Mouse (Mus musculus) bone marrow macrophage, adult 2 months (primary cell): ENCODE measurements around the gene AC129217.1. TPM values are rescaled to one million over a fixed set of nuclear protein-coding genes. Genes with fewer than 3 reads are reported as not detected.

Experiments
- H3K27ac ChIP-seq: 2 replicates; pipeline ENCODE4 v1.5.1; 2012; ENCODE audit warnings: low read depth, low read length; ENCODE audit not compliant: insufficient read depth
- H3K4me1 ChIP-seq: 2 replicates; pipeline ENCODE4 v1.6.1; 2012; ENCODE audit warnings: low read length; ENCODE audit not compliant: control insufficient read depth, insufficient read depth
- H3K4me3 ChIP-seq: 2 replicates; pipeline ENCODE4 v1.5.1; 2012; ENCODE audit warnings: mild to moderate bottlenecking, low read length, moderate library complexity; ENCODE audit not compliant: insufficient read depth
- CTCF ChIP-seq: IDR thresholded peaks from 2 replicates; pipeline ENCODE4 v1.5.1; 2012; ENCODE audit warnings: low read depth, mild to moderate bottlenecking, low read length, moderate library complexity
- POLR2A ChIP-seq: IDR thresholded peaks from 2 replicates; pipeline ENCODE4 v1.6.1; 2012; ENCODE audit warnings: mild to moderate bottlenecking, low read depth, low read length, borderline replicate concordance
- polyA plus RNA-seq: library from polyadenylated mRNA; stranded (reverse); fragments of >200 nt; gene quantifications from 2 replicates; pipeline ENCODE4 v1.2.4, GENCODE M21; 2012; ENCODE audit not compliant: missing spikeins, insufficient read depth, insufficient read length

The AC129217.1 gene
- polyA plus RNA-seq, 1 experiment = 59.2 TPM

- Histone ChIP-seq H3K27ac (no peak overlapping the region), H3K4me1 (peaks cover 25% of the 10 kb centered on the region), H3K4me3 (no peak overlapping the region)
- TF ChIP-seq POLR2A = no peak
- TF ChIP-seq CTCF = no peak
These were observed 25.5 kb upstream of the AC129217.1 start for GRCm38 (mm10) chr19:8803879-8804660.

DNA sequence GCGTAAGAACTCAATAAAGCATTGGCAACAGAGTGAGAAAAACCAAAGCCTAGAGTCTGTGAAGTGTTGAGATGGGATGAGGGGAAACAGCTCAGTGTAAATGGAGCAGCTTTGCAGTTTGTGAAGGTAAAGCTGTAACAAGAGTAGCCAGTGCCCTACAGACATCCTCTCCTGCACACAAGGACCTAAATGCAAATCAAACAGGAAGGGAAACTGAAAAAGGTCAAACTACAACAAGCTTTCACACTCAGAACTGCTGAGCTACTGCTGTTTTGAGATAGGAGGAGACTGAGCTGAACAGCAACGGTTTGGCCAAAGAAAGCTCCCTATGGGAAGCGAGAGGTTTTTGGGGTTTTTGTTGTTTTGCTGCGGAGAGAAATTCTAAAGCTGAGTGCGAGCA lies 22.8 kb upstream of the AC129217.1 start:
- H3K27ac ChIP-seq = peak overlapping the region; percentile 36
- peaks cover 25% of the 10 kb centered on the region for H3K4me1 ChIP-seq
- no peak for TF ChIP-seq POLR2A
- TF ChIP-seq CTCF = no peak
- H3K4me3 ChIP-seq = no peak overlapping the region

DNA sequence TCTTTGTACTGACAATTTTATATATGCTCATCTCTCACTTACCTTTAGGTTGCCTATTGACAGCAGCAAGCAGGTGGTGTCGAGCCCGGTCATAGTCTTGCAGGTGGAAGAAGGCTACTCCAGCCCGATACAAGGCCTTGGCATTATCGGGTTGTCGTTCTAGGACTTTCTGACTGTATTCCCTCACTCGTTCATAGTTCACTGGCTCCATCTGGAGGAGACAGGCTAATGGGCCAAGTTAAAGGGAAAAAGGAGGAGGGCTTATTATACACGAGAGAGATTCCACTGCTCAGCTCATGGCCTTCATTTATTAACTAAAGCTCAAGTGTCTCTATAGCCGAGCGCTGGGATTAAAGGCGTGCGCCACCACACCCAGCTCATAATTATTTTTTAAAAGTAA lies 13.8 kb upstream of the AC129217.1 start:
- Histone ChIP-seq H3K27ac (no peak overlapping the region), H3K4me1 (peaks cover 13% of the 10 kb centered on the region), H3K4me3 (no peak overlapping the region)
- TF ChIP-seq CTCF = no peak
- TF ChIP-seq POLR2A = no peak

DNA sequence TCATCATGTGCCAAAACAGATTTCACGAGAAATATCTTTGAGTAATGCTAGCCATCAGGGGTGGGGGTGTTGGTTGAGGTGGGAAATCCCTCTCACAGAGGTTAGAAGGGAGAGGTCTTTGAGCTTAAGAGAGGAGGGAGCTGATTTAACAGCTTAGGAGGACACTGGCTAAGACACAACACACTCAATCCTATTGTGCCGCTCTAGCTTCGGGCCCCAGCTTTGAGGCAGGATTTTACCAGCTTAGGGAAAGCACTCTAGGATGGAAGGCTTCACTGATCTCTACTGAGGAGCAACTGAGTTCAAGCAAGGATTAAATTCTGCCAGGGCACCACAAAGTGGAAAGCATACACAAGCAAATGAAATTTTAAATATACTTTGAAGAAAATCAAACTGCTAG lies 12.6 kb upstream of the AC129217.1 start:
- Histone ChIP-seq H3K4me3 (no peak overlapping the region), H3K27ac (no peak overlapping the region), H3K4me1 (peaks cover 13% of the 10 kb centered on the region)
- no peak for TF ChIP-seq POLR2A
- TF ChIP-seq CTCF = no peak

DNA sequence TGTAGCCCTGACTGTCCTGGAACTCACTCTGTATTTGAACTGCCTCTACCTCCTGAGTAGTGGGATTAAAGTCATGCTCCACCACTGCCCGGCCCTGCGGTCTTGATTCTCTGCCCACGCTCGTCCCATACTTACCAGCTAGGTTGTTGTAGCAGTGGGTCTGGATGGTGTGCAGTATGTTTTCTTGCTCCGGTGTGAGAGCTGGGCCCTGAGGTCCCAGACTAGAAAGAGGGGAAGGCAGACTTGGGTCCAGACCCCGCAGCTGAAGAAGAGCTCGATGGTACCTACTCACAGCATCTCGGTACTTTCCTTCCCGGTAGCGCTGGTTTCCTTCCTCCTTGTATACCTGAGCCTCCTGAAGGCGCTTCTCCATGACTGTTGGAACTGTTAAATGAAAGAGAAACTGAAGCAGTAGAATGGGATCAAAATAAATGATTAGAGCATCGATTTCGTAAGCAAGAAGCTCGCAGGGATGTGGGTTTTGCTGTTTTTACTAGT lies 11.2 kb upstream of the AC129217.1 start:
- peak overlapping the region; percentile 75 for H3K4me3 ChIP-seq
- H3K4me1 ChIP-seq = peaks cover 15% of the 10 kb centered on the region
- H3K27ac ChIP-seq = peak overlapping the region; percentile 90
- TF ChIP-seq POLR2A = no peak

DNA sequence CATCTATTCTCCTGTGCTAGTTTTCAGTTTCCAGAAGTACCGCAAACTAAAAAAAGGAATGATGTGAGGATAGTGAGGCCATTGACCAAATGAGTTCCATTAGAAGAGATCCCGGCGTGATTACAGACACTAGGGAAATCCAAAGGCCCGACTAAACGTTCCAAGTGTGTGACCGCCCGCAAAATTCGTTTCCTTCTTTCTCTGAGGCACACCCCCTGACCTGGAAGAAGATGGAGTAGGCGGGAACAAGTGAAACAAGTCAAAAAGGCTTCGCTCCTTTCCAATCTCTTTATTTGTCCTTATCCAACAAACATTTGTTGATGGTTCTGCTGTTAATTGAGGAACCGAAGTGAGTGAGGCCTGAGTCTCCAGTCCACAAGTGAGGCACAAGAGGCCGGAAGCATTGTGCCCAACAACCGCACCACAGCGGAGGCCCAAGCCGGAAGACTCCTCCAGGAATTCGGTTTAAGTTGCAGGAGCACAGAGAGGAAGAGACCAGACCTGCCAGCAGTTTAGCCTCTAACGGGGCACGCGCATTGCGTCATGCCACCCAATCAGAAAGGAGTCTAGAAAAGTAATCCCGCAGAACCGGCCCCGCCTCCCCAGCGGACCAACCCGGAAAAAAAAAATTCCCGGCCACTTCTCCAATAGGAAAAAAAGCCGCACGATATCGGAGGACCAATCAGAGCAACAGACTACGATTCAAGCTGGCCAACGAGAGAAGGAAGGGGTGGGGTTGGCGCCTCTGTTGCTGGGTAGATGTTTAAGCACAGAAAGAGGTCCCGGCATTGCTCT lies 10.6 kb upstream of the AC129217.1 start, which contains the start of gene Ttc9c:
TSS of gene Ttc9c (minus strand) at position 533 of the 795 bp plus-strand sequence.
- TF ChIP-seq POLR2A = no peak
- no peak for TF ChIP-seq CTCF

DNA sequence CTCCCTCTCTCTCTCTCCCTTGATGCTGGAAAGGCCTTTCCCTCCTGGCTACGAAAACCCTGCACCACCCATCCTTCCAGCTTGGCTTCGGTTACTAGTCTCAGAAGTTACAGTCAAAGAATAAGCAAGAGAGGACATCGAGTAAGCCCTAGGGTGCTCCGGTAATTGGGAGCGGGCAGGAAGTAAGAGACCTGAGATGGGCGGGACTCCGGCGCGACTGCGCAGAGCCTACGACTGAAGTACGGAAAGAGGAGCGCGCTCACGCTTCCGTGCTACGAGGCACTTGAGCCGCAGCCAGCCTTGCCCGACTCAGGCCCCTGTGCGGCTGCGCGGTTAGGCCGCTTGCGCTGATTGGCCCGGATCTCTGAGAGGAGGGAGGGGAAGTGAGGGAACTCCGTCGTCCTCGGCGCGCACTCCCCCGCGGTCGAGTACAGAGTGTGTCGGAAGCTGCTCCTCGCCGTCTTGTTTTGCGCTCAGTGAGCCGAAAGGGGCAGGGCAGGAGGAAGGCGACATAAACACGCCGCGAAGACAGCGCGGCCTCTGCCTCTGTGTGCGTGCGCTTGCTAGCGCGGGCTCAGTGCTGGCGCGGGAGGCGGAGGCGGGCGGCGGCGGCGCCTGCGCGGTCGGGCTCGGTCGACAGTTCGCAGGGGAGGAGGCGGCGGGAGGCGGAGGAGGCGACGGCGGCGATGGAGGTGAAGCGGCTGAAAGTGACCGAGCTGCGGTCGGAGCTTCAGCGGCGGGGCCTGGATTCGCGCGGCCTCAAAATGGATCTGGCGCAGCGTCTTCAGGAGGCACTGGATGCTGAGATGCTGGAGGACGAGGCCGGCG lies 9.8 kb upstream of the AC129217.1 start, which contains the start of gene Hnrnpul2:
TSS of gene Hnrnpul2 (plus strand) at position 415 of the 828 bp plus-strand sequence.
- Histone ChIP-seq H3K4me1 (peaks cover 18% of the 10 kb centered on the region), H3K27ac (peak within 1 kb of the TSS; percentile 96), H3K4me3 (peak within 1 kb of the TSS; percentile 83)
- TF ChIP-seq CTCF (no peak), POLR2A (no peak)

More for the DNA sequence above, 10.6 kb upstream of the AC129217.1 start, which contains the start of gene Ttc9c:
- Histone ChIP-seq H3K4me1 (peaks cover 15% of the 10 kb centered on the region), H3K27ac (peak within 1 kb of the TSS; percentile 96), H3K4me3 (peak within 1 kb of the TSS; percentile 83)

DNA sequence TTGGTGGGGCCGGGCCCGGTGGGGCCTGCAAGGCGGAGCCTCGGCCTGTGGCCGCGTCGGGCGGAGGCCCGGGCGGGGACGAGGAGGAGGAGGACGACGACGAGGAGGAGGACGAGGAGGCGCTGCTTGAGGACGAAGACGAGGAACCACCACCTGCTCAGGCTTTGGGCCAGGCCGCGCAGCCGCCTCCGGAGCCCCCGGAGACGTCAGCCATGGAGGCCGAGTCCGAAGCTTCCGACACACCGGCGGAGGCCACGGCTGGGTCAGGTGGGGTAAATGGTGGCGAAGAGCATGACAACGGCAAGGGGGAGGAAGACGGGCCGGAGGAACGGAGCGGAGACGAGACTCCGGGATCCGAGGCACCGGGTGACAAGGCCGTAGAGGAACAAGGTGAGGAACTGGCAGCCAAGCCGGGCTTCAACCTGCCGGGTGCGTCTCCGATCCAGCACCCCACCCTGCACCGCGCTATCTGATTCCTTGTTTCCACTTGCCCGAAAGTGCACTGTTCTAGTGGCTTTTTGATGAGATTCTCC lies 9.1 kb upstream of the AC129217.1 start:
- H3K4me1 ChIP-seq = peaks cover 21% of the 10 kb centered on the region
- H3K27ac ChIP-seq = peak overlapping the region; percentile 96
- TF ChIP-seq CTCF (no peak), POLR2A (no peak)
- H3K4me3 ChIP-seq = peak overlapping the region; percentile 83

- Histone ChIP-seq H3K27ac (peak overlapping the region; percentile 96; the same call in 1 of the 2 replicates), H3K4me3 (peak overlapping the region; percentile 83), H3K4me1 (peaks cover 19% of the 10 kb centered on the region)
- TF ChIP-seq POLR2A (no peak), CTCF (no peak)
These were observed 8.4 kb upstream of the AC129217.1 start for GRCm38 (mm10) chr19:8821146-8821545.
